Mouse (Mus musculus) midbrain, embryonic 15.5 days (tissue): ENCODE data around the gene Loxl3. TPM values are rescaled to one million over a fixed set of nuclear protein-coding genes. Genes with fewer than 3 reads are reported as not detected.
A peak's percentile ranks its signal among the peaks of the same experiment; 100 is the strongest.

ENCODE experiments used
- microRNA counts: library from miRNA; unstranded; fragments of <30 nt; microRNA quantifications from one replicate; lab custom pipeline; 2016
- microRNA-seq: library from miRNA; unstranded; fragments of <30 nt; microRNA quantifications from one replicate; pipeline ENCODE4, GENCODE M21; 2016
- polyA plus RNA-seq: library from polyadenylated mRNA; unstranded; fragments of >200 nt; fragmentation: Nextera tagmentation; extraction: Ambion mirVana; gene quantifications from 2 replicates; pipeline ENCODE4 v1.2.1, GENCODE M21; 2015

Loxl3 gene
- polyA plus RNA-seq, 1 experiment from 2014 or later: 6.8 TPM

MicroRNAs encoded within 50 kb of the gene (microRNA counts, 519-probe panel; counts per million panel counts)
- microRNA mmu-miR-3470a+mmu-miR-3470b (lab: Ali Mortazavi, UCI): 1,813 counts per million, percentile 12 among the panel's probes with 10 or more counts

Small RNA genes lying within 50 kb of the gene (microRNA-seq; reads per million reads assigned to microRNA genes)
- gene Mir3470a: not detected
- not detected for gene Mir7040

Other genes with a start within 250 kb of the Loxl3 start
- 20.3 and 21.7 TPM in 2 replicates for gene Sema4f, start 94.4 kb upstream of the Loxl3 start, polyA plus RNA-seq
- 0.22 TPM in 1 of 2 replicates, not detected in the other for gene M1ap, start 87.3 kb upstream of the Loxl3 start, polyA plus RNA-seq
- gene Dok1, start 702 bp upstream of the Loxl3 start, polyA plus RNA-seq: 2.3 TPM in 2 replicates
- 182 and 198 TPM in 2 replicates for gene Aup1, start 20.3 kb downstream of the Loxl3 start, polyA plus RNA-seq
- 79.0 and 81.2 TPM in 2 replicates for gene Htra2, start 21.1 kb downstream of the Loxl3 start, polyA plus RNA-seq
- gene Dqx1, start 23.7 kb downstream of the Loxl3 start, polyA plus RNA-seq: 0.51 and 0.75 TPM in 2 replicates
- gene Tlx2, start 36.1 kb downstream of the Loxl3 start, polyA plus RNA-seq: not detected in 2 replicates
- 56.3 and 56.8 TPM in 2 replicates for gene Pcgf1, start 43.7 kb downstream of the Loxl3 start, polyA plus RNA-seq
- gene Lbx2, start 52.2 kb downstream of the Loxl3 start, polyA plus RNA-seq: 0.36 TPM in 1 of 2 replicates, not detected in the other
- gene Ccdc142, start 67.4 kb downstream of the Loxl3 start, polyA plus RNA-seq: 6.9 and 8.1 TPM in 2 replicates
- 7.3 and 7.4 TPM in 2 replicates for gene Gm42688, start 67.4 kb downstream of the Loxl3 start, polyA plus RNA-seq
- gene Mrpl53, start 74.9 kb downstream of the Loxl3 start, polyA plus RNA-seq: 102 and 105 TPM in 2 replicates
- gene Mogs, start 81.3 kb downstream of the Loxl3 start, polyA plus RNA-seq: 24.7 and 27.0 TPM in 2 replicates
- 176 and 196 TPM in 2 replicates for gene Wbp1, start 87.4 kb downstream of the Loxl3 start, polyA plus RNA-seq
- 13.6 and 15.1 TPM in 2 replicates for gene Ino80b, start 91.3 kb downstream of the Loxl3 start, polyA plus RNA-seq
- 10.9 and 15.3 TPM in 2 replicates for gene Rtkn, start 101.3 kb downstream of the Loxl3 start, polyA plus RNA-seq
- 20.8 and 21.6 TPM in 2 replicates for gene Wdr54, start 122.2 kb downstream of the Loxl3 start, polyA plus RNA-seq
- 9.5 and 12.0 TPM in 2 replicates for gene 1700003E16Rik, start 122.2 kb downstream of the Loxl3 start, polyA plus RNA-seq
- gene Dctn1, start 131.7 kb downstream of the Loxl3 start, polyA plus RNA-seq: 162 TPM in 2 replicates
- 0.37 and 0.41 TPM in 2 replicates for gene Slc4a5, start 185.7 kb downstream of the Loxl3 start, polyA plus RNA-seq